Mouse (Mus musculus): ENCODE results near the gene B4galnt4. TPM values are rescaled to one million over a fixed set of nuclear protein-coding genes. Genes with fewer than 3 reads are reported as not detected.
"Not testable (repeated sequence)": the region's sequence is repeated elsewhere in the genome, so short reads cannot be mapped to it uniquely, and the experiment has no call there.

Gene B4galnt4
- polyA plus RNA-seq (2015; fragmentation: Nextera tagmentation; extraction: Ambion mirVana): 26.4 and 27.4 TPM in 2 replicates

GRCm38 (mm10) chr7:141060426-141061242 is at the start of gene B4galnt4:
Gene B4galnt4, plus strand, starts transcription at chr7:141061104.
- peaks cover 18% of the 10 kb centered on the region for H3K4me1 ChIP-seq
- ATAC-seq (ENCODE audit: insufficient number of reproducible peaks, insufficient read depth, low FRiP score, low TSS enrichment, low read depth): peak; percentile 90
- no peaks in the 10 kb centered on the region for H3K27me3 ChIP-seq
- no peaks in the 10 kb centered on the region for H3K9me3 ChIP-seq
- peaks cover 31% of the 10 kb centered on the region for H3K36me3 ChIP-seq
- WGBS: under 1% methylated on average over 71 of the region's 72 CpGs
- peak within 1 kb of the TSS; percentile 94 for H3K4me2 ChIP-seq
- peak within 1 kb of the TSS; percentile 39; the same call in 1 of the 2 replicates for H3K27ac ChIP-seq
- peak within 1 kb of the TSS; percentile 91 for H3K9ac ChIP-seq
- H3K4me3 ChIP-seq: peak within 1 kb of the TSS; percentile 82

GRCm38 (mm10) chr7:141011238-141011770 is 49.6 kb upstream of the B4galnt4 start:
- peak overlapping the region; percentile 78; the same call in 1 of the 2 replicates for H3K27ac ChIP-seq

GRCm38 (mm10) chr7:141016707-141017697 is 43.9 kb upstream of the B4galnt4 start:
- WGBS: 83% methylated on average over 10 of the region's 10 CpGs

More at GRCm38 (mm10) chr7:141011238-141011770, 49.6 kb upstream of the B4galnt4 start:
- H3K9me3 ChIP-seq: no peaks in the 10 kb centered on the region
- H3K4me1 ChIP-seq: peaks cover 31% of the 10 kb centered on the region
- 88% methylated on average over 7 of the region's 7 CpGs for WGBS
- H3K4me2 ChIP-seq: peak overlapping the region; percentile 64; the same call in 1 of the 2 replicates
- H3K27me3 ChIP-seq: no peaks in the 10 kb centered on the region
- no peak for ATAC-seq (ENCODE audit: insufficient number of reproducible peaks, insufficient read depth, low FRiP score, low TSS enrichment, low read depth)
- H3K36me3 ChIP-seq: no peaks in the 10 kb centered on the region
- H3K9ac ChIP-seq: no peak overlapping the region
- H3K4me3 ChIP-seq: no peak overlapping the region

GRCm38 (mm10) chr7:141017824-141018223 is 43.1 kb upstream of the B4galnt4 start, which contains the start of gene Ifitm6:
Gene Ifitm6, minus strand, starts transcription at chr7:141017924.
- H3K27me3 ChIP-seq; H3K36me3 ChIP-seq; ATAC-seq (ENCODE audit: insufficient number of reproducible peaks, insufficient read depth, low FRiP score, low TSS enrichment, low read depth); H3K4me2 ChIP-seq; H3K4me1 ChIP-seq; H3K9ac ChIP-seq; H3K4me3 ChIP-seq; H3K9me3 ChIP-seq; H3K27ac ChIP-seq: not testable (repeated sequence)
- 80% methylated on average over 1 of the region's 1 CpGs for WGBS

More at GRCm38 (mm10) chr7:141016707-141017697, 43.9 kb upstream of the B4galnt4 start:
- H3K9ac ChIP-seq: no peak overlapping the region
- H3K27ac ChIP-seq: no peak overlapping the region
- no peaks in the 10 kb centered on the region for H3K9me3 ChIP-seq
- no peak overlapping the region for H3K4me3 ChIP-seq
- H3K4me1 ChIP-seq: no peaks in the 10 kb centered on the region
- H3K4me2 ChIP-seq: no peak overlapping the region
- H3K27me3 ChIP-seq: no peaks in the 10 kb centered on the region
- no peak for ATAC-seq (ENCODE audit: insufficient number of reproducible peaks, insufficient read depth, low FRiP score, low TSS enrichment, low read depth)
- no peaks in the 10 kb centered on the region for H3K36me3 ChIP-seq

- no peaks in the 10 kb centered on the region for H3K36me3 ChIP-seq
- H3K4me2 ChIP-seq: no peak overlapping the region
- H3K27me3 ChIP-seq: no peaks in the 10 kb centered on the region
- no peak overlapping the region for H3K27ac ChIP-seq
- WGBS: 91% methylated on average over 5 of the region's 5 CpGs
- H3K4me1 ChIP-seq: no peaks in the 10 kb centered on the region
- no peak overlapping the region for H3K9ac ChIP-seq
- ATAC-seq (ENCODE audit: insufficient number of reproducible peaks, insufficient read depth, low FRiP score, low TSS enrichment, low read depth): no peak
- no peak overlapping the region for H3K4me3 ChIP-seq
- H3K9me3 ChIP-seq: no peaks in the 10 kb centered on the region
Measured at GRCm38 (mm10) chr7:141019028-141019427, 41.9 kb upstream of the B4galnt4 start.

- no peaks in the 10 kb centered on the region for H3K27me3 ChIP-seq
- no peaks in the 10 kb centered on the region; the same call in 1 of the 2 replicates for H3K4me1 ChIP-seq
- no peaks in the 10 kb centered on the region for H3K36me3 ChIP-seq
- ATAC-seq (ENCODE audit: insufficient number of reproducible peaks, insufficient read depth, low FRiP score, low TSS enrichment, low read depth): no peak
- H3K9ac ChIP-seq: no peak overlapping the region
- H3K9me3 ChIP-seq: no peaks in the 10 kb centered on the region
- 81% methylated on average over 14 of the region's 14 CpGs for WGBS
- H3K4me3 ChIP-seq: no peak overlapping the region
- H3K27ac ChIP-seq: no peak overlapping the region
- no peak overlapping the region for H3K4me2 ChIP-seq
Measured at GRCm38 (mm10) chr7:141021489-141022449, 39.1 kb upstream of the B4galnt4 start.

GRCm38 (mm10) chr7:141024865-141025838 is 35.8 kb upstream of the B4galnt4 start:
- 44% methylated on average over 6 of the region's 6 CpGs for WGBS

GRCm38 (mm10) chr7:141026097-141026739 is 34.7 kb upstream of the B4galnt4 start:
- 44% methylated on average over 6 of the region's 6 CpGs for WGBS
- no peak for ATAC-seq (ENCODE audit: insufficient number of reproducible peaks, insufficient read depth, low FRiP score, low TSS enrichment, low read depth)

More at GRCm38 (mm10) chr7:141024865-141025838, 35.8 kb upstream of the B4galnt4 start:
- Histone ChIP-seq H3K4me3 (no peak overlapping the region), H3K27ac (peak overlapping the region; percentile 28), H3K4me1 (no peaks in the 10 kb centered on the region; the same call in 1 of the 2 replicates), H3K4me2 (no peak overlapping the region), H3K36me3 (no peaks in the 10 kb centered on the region), H3K9ac (no peak overlapping the region), H3K9me3 (no peaks in the 10 kb centered on the region), H3K27me3 (no peaks in the 10 kb centered on the region)
- ATAC-seq (ENCODE audit: insufficient number of reproducible peaks, insufficient read depth, low FRiP score, low TSS enrichment, low read depth): no peak

GRCm38 (mm10) chr7:141026740-141027098 is 34.2 kb upstream of the B4galnt4 start:
- no peak overlapping the region for H3K4me3 ChIP-seq
- H3K9me3 ChIP-seq: no peaks in the 10 kb centered on the region
- no peaks in the 10 kb centered on the region for H3K36me3 ChIP-seq
- H3K27me3 ChIP-seq: no peaks in the 10 kb centered on the region
- no peak overlapping the region; the same call in 1 of the 2 replicates for H3K27ac ChIP-seq
- H3K9ac ChIP-seq: no peak overlapping the region
- whole genome bisulfite sequencing: 62% methylated on average over 5 of the region's 5 CpGs
- no peak for ATAC-seq (ENCODE audit: insufficient number of reproducible peaks, insufficient read depth, low FRiP score, low TSS enrichment, low read depth)
- H3K4me1 ChIP-seq: no peaks in the 10 kb centered on the region; the same call in 1 of the 2 replicates
- no peak overlapping the region for H3K4me2 ChIP-seq

More at GRCm38 (mm10) chr7:141026097-141026739, 34.7 kb upstream of the B4galnt4 start:
- no peak overlapping the region for H3K4me3 ChIP-seq
- no peak overlapping the region for H3K4me2 ChIP-seq
- no peaks in the 10 kb centered on the region for H3K36me3 ChIP-seq
- H3K27ac ChIP-seq: no peak overlapping the region; the same call in 1 of the 2 replicates
- H3K9me3 ChIP-seq: no peaks in the 10 kb centered on the region
- no peak overlapping the region for H3K9ac ChIP-seq
- no peaks in the 10 kb centered on the region; the same call in 1 of the 2 replicates for H3K4me1 ChIP-seq
- H3K27me3 ChIP-seq: no peaks in the 10 kb centered on the region

Data from embryonic facial prominence, embryonic 13.5 days (tissue).